Mouse (Mus musculus): Measurements from ENCODE around the gene Ccnt2. TPM values are rescaled to one million over a fixed set of nuclear protein-coding genes. Genes with fewer than 3 reads are reported as not detected.

The Ccnt2 gene
- polyA plus RNA-seq, 1 experiment from 2014 or later: 82.9 TPM

DNA sequence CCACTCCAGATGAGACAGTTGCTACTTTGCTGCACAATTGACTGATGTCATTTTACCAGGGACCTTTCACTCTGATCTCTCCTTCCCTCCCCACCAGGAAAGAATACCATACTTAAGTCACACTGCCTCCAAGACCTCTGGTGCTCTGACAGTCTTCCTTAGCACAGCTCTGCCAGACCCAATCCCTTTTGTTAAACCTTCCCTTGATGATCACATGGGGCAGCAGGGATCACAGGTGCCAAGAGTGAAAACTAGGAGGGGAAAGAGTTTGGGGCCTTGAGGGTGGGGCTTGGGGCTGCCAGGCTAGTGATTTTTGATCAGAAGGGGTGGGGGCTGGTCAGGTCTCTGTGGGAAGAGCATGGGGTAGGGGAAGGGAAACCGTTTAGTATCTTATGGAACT is 22.8 kb downstream of the Ccnt2 start:
- H3K36me3 ChIP-seq: peaks cover 67% of the 10 kb centered on the region
- H3K4me1 ChIP-seq (replicated peaks): no peaks in the 10 kb centered on the region
- no peak overlapping the region for H3K27ac ChIP-seq
- H3K27me3 ChIP-seq (ENCODE audit: insufficient read depth, poor library complexity, severe bottlenecking): no peaks in the 10 kb centered on the region
- 90% methylated on average over 1 of the region's 1 CpGs for WGBS
- no peak overlapping the region for H3K4me3 ChIP-seq
- no peaks in the 10 kb centered on the region for H3K9me3 ChIP-seq
- no peak for DNase-seq (ENCODE audit: low spot score)

DNA sequence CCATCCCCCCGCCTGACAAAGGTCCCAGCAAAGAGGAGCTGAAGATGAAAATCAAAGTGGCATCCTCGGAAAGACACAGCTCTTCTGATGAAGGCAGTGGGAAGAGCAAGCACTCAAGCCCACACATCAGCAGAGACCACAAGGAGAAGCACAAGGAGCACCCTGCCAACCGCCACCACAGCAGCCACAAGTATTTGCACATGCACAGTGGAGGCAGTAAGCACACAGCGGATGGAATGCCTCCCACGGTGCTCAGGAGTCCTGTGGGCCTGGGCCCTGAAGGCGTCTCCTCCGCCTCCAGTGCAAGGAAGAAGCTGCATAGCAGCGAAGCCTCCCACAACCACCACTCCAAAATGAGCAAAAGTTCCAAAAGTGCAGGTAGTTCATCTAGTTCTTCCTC is 29.0 kb downstream of the Ccnt2 start:
- Histone ChIP-seq H3K27ac (no peak overlapping the region), H3K9me3 (no peaks in the 10 kb centered on the region), H3K36me3 (peaks cover 90% of the 10 kb centered on the region), H3K4me3 (no peak overlapping the region), H3K27me3 (ENCODE audit: insufficient read depth, poor library complexity, severe bottlenecking) (no peaks in the 10 kb centered on the region), H3K4me1 (replicated peaks) (no peaks in the 10 kb centered on the region)
- 85% methylated on average over 8 of the region's 8 CpGs for WGBS
- no peak for DNase-seq (ENCODE audit: low spot score)

DNA sequence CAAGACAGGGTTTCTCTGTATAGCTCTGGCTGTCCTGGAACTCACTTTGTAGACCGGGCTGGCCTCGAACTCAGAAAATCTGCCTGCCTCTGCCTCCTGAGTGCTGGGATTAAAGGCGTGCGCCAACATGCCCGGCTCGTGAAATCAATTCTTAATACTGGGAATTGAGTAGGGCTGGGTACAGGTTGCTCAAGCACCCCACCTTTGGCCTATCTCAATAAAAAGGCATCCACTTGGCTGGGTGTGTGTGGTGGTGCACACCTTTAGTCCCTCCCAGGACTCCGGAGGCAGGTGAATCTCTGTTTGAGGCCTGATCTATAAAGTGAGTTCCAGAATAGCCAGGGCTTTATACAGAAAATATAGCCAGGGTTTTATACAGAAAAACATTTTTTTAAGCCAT is 34.7 kb downstream of the Ccnt2 start:
- Histone ChIP-seq H3K27ac (no peak overlapping the region), H3K36me3 (peaks cover 49% of the 10 kb centered on the region), H3K27me3 (ENCODE audit: insufficient read depth, poor library complexity, severe bottlenecking) (no peaks in the 10 kb centered on the region), H3K4me1 (replicated peaks) (0 out of 2 replicates have a peak, but pooled peaks cover 6% of the 10 kb centered on the region), H3K4me3 (no peak overlapping the region), H3K9me3 (no peaks in the 10 kb centered on the region)
- 97% methylated on average over 7 of the region's 7 CpGs for WGBS
- DNase-seq (ENCODE audit: low spot score): no peak

DNA sequence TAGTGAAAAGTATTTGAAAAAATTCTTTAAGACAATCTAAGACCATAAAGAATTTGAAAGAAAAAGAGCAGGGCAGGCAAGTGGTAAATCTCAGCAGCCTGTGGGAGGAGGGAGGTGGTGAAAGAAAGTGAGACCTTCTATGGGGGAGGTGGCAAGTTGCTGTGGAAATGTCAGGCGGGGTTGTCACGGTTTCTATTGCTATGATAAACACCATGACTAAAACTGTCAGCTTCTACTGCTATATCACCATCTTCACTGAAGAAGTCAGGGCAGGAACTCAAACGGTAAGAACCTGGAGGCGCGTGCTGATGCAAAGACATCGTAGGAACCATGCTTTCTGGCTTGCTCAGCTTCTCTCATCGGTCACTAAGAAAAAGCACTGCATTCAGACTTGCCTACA is 39.0 kb downstream of the Ccnt2 start:
- Histone ChIP-seq H3K4me1 (replicated peaks) (0 out of 2 replicates have a peak, but pooled peaks cover 6% of the 10 kb centered on the region), H3K27me3 (ENCODE audit: insufficient read depth, poor library complexity, severe bottlenecking) (no peaks in the 10 kb centered on the region), H3K27ac (no peak overlapping the region), H3K9me3 (no peaks in the 10 kb centered on the region), H3K4me3 (no peak overlapping the region), H3K36me3 (peaks cover 10% of the 10 kb centered on the region)
- DNase-seq (ENCODE audit: low spot score): no peak
- WGBS: 72% methylated on average over 7 of the region's 7 CpGs

DNA sequence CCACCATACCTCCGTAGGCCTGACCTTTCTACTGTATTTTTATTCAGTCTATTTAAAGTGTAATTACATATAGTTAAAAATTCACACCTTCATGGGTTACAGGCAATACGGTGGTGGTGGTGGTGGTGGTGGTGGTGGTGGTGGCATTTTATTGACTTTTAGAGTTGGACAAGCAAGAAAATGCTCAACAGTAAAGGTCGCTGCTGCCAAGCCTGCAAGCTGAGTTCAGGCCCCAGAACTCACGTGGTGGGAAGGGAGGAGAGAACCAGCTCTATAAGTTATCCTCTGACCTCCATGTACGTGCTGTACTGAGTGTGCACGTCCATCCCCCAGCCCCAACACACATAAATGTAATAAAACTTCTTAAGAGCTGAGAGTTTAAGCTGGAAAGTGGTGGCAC is 42.4 kb downstream of the Ccnt2 start:
- H3K4me1 ChIP-seq (replicated peaks): 0 out of 2 replicates have a peak, but pooled peaks cover 6% of the 10 kb centered on the region
- no peaks in the 10 kb centered on the region for H3K9me3 ChIP-seq
- no peak overlapping the region for H3K27ac ChIP-seq
- H3K4me3 ChIP-seq: no peak overlapping the region
- DNase-seq (ENCODE audit: low spot score): no peak
- H3K36me3 ChIP-seq: no peaks in the 10 kb centered on the region
- WGBS: 87% methylated on average over 6 of the region's 6 CpGs
- no peaks in the 10 kb centered on the region for H3K27me3 ChIP-seq (ENCODE audit: insufficient read depth, poor library complexity, severe bottlenecking)

DNA sequence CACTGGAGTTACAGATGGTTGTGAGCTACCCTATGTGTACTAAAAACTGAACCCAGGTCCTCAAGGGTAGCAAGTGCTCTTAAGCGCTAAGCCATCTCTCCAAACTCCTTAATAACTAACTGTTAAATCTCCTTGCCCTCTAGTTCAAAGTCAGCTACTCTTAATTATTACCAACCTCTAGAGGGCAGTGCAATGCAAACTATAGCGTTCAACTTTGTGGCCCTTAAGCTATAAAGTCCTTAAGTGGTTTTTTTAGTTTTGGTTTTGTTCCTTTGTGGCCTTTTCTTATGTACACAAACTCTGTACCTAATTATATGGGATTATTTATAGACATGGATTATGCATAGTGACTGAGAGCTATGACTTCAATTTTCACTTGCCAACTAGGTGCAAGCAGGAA is 53.4 kb downstream of the Ccnt2 start:
- no peaks in the 10 kb centered on the region for H3K27me3 ChIP-seq (ENCODE audit: insufficient read depth, poor library complexity, severe bottlenecking)
- DNase-seq (ENCODE audit: low spot score): no peak
- no peak overlapping the region for H3K4me3 ChIP-seq
- no peaks in the 10 kb centered on the region for H3K36me3 ChIP-seq
- H3K9me3 ChIP-seq: no peaks in the 10 kb centered on the region
- 28% methylated on average over 2 of the region's 2 CpGs for WGBS
- no peaks in the 10 kb centered on the region for H3K4me1 ChIP-seq (replicated peaks)
- H3K27ac ChIP-seq: no peak overlapping the region

DNA sequence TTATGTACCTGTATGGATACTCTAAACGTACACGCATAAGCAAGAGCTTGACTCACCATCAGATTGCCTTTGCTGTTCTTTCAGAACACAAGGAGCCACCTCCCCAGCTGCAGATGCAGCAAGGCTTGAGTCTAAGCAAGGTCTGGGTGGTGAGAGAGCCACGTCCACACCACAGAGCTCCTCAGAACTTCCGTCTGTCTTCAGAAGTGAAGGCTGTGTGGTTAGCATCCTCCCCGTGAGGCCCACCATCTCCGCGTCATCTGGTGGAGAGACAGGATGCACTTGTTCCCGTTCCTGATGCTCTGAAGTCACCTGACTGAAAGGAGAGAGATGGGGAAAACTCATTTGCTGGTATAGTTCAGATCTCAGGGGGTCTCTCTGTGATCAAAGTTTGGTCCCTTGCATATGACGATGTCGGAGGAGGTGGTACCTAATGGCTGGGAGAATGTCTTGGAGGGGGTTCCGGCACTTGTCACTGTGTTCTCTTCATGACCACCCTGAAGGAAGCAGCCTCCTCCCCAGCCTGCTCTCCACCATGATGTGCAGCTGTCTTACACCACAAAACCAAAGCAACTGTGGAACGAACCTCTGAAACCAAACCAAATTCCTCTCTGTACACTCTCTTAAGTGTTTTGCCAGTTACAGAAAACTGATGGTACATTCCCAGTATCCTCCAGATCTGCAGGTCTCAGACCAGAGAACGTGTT is 56.4 kb downstream of the Ccnt2 start:
- Histone ChIP-seq H3K27ac (no peak overlapping the region), H3K4me1 (replicated peaks) (no peaks in the 10 kb centered on the region), H3K4me3 (no peak overlapping the region), H3K36me3 (no peaks in the 10 kb centered on the region), H3K9me3 (no peaks in the 10 kb centered on the region), H3K27me3 (ENCODE audit: insufficient read depth, poor library complexity, severe bottlenecking) (no peaks in the 10 kb centered on the region)
- no peak for DNase-seq (ENCODE audit: low spot score)
- 90% methylated on average over 13 of the region's 13 CpGs for WGBS

DNA sequence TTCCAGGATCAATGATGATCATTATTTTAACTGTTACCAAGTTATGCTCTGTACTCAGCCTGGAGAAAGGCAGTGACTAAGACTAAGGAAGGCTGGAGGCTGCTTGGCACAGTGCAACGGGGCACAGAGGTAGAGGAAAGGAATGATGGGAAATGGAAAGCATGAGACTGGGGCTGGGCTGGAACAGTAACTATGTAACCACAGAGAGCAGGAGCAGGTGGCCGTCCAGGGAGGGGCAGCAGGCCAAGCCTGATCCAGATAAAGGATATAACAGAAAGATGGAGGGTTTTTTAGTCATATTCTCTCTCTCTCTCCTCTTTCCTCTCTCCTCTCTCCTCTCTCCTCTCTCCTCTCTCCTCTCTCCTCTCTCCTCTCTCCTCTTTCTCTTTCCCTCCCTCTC is 59.8 kb downstream of the Ccnt2 start:
- H3K4me1 ChIP-seq (replicated peaks): no peaks in the 10 kb centered on the region
- no peak for DNase-seq (ENCODE audit: low spot score)
- H3K36me3 ChIP-seq: no peaks in the 10 kb centered on the region
- no peak overlapping the region for H3K27ac ChIP-seq
- H3K27me3 ChIP-seq (ENCODE audit: insufficient read depth, poor library complexity, severe bottlenecking): no peaks in the 10 kb centered on the region
- WGBS: 62% methylated on average over 2 of the region's 2 CpGs
- H3K4me3 ChIP-seq: no peak overlapping the region
- no peaks in the 10 kb centered on the region for H3K9me3 ChIP-seq

DNA sequence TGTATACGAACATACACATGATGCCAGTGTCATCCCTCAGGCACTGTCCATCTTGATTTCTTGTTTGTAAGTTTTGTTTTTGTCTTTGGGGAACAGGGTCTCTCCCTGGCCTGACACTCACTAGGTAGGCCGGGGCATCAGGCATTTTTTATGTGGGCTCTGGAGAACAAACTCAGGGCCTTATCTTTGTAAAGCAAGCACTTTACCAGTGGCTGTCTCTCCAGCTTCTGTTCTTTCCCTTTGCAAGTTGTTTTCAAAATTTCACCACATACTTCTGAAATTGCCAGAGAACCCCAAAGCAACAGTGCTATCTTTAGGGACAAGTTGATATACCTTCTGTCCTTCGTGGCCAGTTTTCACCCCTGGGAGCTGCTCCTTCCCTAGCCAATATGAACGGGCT is 60.2 kb downstream of the Ccnt2 start:
- H3K27me3 ChIP-seq (ENCODE audit: insufficient read depth, poor library complexity, severe bottlenecking): no peaks in the 10 kb centered on the region
- H3K4me1 ChIP-seq (replicated peaks): no peaks in the 10 kb centered on the region
- no peaks in the 10 kb centered on the region for H3K9me3 ChIP-seq
- H3K36me3 ChIP-seq: no peaks in the 10 kb centered on the region
- no peak overlapping the region for H3K27ac ChIP-seq
- no peak overlapping the region for H3K4me3 ChIP-seq
- WGBS: 76% methylated on average over 4 of the region's 4 CpGs
- DNase-seq (ENCODE audit: low spot score): no peak

DNA sequence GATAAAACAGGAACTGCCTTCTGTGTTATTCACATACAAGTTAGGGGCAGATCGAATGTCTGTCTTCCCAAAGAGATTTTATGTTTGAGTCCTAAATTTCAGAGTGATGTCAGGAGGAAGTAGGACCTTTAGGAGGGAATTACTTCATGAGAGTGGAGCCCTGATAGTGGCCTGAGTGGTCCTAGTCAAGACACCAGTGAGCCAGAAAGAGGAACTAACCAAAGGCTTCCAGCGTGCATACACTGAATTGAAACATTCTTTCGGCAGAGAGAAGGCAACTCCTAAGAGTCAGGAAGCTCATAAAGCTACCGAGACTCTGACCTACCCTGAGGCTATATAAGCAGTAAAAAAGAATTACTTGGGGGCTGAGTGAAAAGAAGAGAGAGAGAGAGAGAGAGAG is 62.7 kb downstream of the Ccnt2 start:
- no peaks in the 10 kb centered on the region for H3K9me3 ChIP-seq
- H3K36me3 ChIP-seq: no peaks in the 10 kb centered on the region
- DNase-seq (ENCODE audit: low spot score): no peak
- 78% methylated on average over 4 of the region's 4 CpGs for WGBS
- no peaks in the 10 kb centered on the region for H3K4me1 ChIP-seq (replicated peaks)
- H3K27ac ChIP-seq: no peak overlapping the region
- no peaks in the 10 kb centered on the region for H3K27me3 ChIP-seq (ENCODE audit: insufficient read depth, poor library complexity, severe bottlenecking)
- no peak overlapping the region for H3K4me3 ChIP-seq

DNA sequence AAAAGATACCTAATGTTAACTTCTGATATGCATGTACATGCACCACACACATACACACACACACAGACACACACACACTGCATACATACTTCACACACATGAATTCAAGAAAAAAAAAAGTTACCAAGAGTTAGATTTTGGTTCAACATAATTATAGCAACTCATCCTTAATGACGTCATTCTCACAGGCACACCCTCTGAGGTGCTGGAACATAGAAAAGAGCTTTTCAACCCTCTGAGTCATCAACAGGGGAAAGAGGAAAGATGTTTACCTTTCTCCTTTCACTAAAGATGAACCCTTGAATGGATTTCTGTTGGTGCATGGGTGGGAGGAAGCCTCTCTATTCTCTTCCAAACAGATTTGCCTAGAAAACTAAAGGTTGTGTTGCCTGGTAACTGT is 64.6 kb downstream of the Ccnt2 start:
- 78% methylated on average over 1 of the region's 1 CpGs for WGBS
- no peak for DNase-seq (ENCODE audit: low spot score)
- H3K9me3 ChIP-seq: no peaks in the 10 kb centered on the region
- no peaks in the 10 kb centered on the region for H3K36me3 ChIP-seq
- no peak overlapping the region for H3K27ac ChIP-seq
- H3K4me1 ChIP-seq (replicated peaks): no peaks in the 10 kb centered on the region
- H3K27me3 ChIP-seq (ENCODE audit: insufficient read depth, poor library complexity, severe bottlenecking): no peaks in the 10 kb centered on the region
- H3K4me3 ChIP-seq: no peak overlapping the region

DNA sequence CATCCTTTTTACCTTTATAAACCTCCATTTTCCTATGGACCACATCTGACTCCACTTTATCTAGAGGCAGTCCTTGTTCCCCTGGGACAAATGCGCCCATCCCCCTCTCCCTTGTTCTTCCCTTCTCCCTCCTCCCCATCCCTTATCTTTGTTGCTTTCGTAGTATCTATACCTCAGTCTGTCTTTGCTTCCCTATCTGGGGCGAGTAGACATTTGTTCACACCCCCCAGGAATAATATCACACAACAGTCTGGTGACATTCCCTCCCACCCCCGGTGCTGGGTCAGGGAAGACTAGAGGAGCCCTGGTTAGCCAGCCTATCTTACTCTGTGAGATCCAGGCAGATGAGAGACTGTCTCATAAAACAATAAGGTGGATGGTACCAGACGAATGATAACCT is 71.5 kb downstream of the Ccnt2 start:
- H3K9me3 ChIP-seq: no peaks in the 10 kb centered on the region
- no peaks in the 10 kb centered on the region for H3K27me3 ChIP-seq (ENCODE audit: insufficient read depth, poor library complexity, severe bottlenecking)
- no peaks in the 10 kb centered on the region for H3K4me1 ChIP-seq (replicated peaks)
- WGBS: 76% methylated on average over 5 of the region's 5 CpGs
- no peak overlapping the region for H3K27ac ChIP-seq
- no peak for DNase-seq (ENCODE audit: low spot score)
- no peaks in the 10 kb centered on the region for H3K36me3 ChIP-seq
- no peak overlapping the region for H3K4me3 ChIP-seq

DNA sequence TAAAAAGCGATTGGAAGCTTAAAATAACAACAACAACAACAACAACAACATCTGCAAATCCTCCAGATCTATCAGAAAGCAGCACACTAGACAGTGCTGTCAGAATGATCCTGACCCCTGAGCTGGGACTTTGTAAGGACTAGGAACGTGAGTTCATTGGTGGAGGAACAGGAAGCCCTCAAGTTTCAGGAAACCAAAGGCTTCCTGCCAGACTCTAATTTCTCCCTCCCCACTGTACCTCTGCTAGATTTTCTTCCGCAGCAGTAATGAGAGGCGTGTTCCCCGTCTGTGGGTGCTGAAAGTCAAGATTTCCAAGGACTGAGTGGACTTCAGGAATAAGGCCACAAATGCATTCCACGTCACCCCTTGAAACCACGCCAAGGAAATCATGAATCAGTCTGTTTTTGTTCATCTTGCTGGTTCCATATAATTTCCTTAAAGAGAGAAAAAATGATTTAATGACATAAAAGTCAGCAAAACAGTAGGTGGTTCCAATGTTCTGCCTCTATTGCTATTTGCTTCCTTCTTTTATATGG is 76.2 kb downstream of the Ccnt2 start:
- no peak overlapping the region for H3K4me3 ChIP-seq
- no peak overlapping the region for H3K27ac ChIP-seq
- WGBS: 81% methylated on average over 7 of the region's 7 CpGs
- no peaks in the 10 kb centered on the region for H3K4me1 ChIP-seq (replicated peaks)
- peaks cover 5% of the 10 kb centered on the region; the same call in 1 of the 2 replicates for H3K9me3 ChIP-seq
- H3K36me3 ChIP-seq: no peaks in the 10 kb centered on the region
- DNase-seq (ENCODE audit: low spot score): no peak
- H3K27me3 ChIP-seq (ENCODE audit: insufficient read depth, poor library complexity, severe bottlenecking): no peaks in the 10 kb centered on the region

Data from hindbrain, embryonic 10.5 days (tissue).